Mouse (Mus musculus) liver, adult 2 months (tissue): ENCODE results near the gene Prkra.

Source experiments
- CTCF ChIP-seq: fragments of 200-500 bp; IDR thresholded peaks from 2 replicates; pipeline ENCODE4 v1.5.1; 2011; ENCODE audit warnings: low read depth, low read length, control low read depth
- POLR2A ChIP-seq: fragments of 200-500 bp; IDR thresholded peaks from 2 replicates; pipeline ENCODE4 v1.6.1; 2011; ENCODE audit warnings: low read length, control low read depth; ENCODE audit not compliant: insufficient read depth; ENCODE audit errors: extremely low read depth

GRCm38 (mm10) chr2:76675451-76675850 lies 27.6 kb upstream of the Prkra start:
- TF ChIP-seq CTCF (no peak), POLR2A (no peak)
